Mouse (Mus musculus) spleen, adult 2 months (tissue): ENCODE measurements at regions not wholly inside any gene's neighbourhood (a gene's known extent, or its start where the extent isn't known, plus 50 kb on each side); places are given as distances from the start of the nearest gene placed in this dataset.

ENCODE experiments used
- DNase-seq, 2 experiments: peaks; one replicate each; pipeline versions ENCODE4 v3.0.0 to v3.0.0-alpha.2; 2012 to 2021; ENCODE audit warnings: low spot score in 2 of 2, low read depth in 1 of 2
- H3K27ac ChIP-seq: fragments of 200-500 bp; 2 replicates; pipeline ENCODE4 v1.5.1; 2012; ENCODE audit warnings: low read length, inconsistent platforms; ENCODE audit not compliant: insufficient read depth
- H3K27me3 ChIP-seq: fragments of 200-500 bp; 2 replicates; pipeline ENCODE4 v1.6.1; 2012; ENCODE audit warnings: mild to moderate bottlenecking, moderate library complexity, low read length, inconsistent platforms; ENCODE audit not compliant: control insufficient read depth, insufficient read depth
- H3K36me3 ChIP-seq: fragments of 200-500 bp; 2 replicates; pipeline ENCODE4 v1.6.1; 2012; ENCODE audit warnings: mild to moderate bottlenecking, low read length, inconsistent platforms; ENCODE audit not compliant: control insufficient read depth, insufficient read depth
- H3K4me1 ChIP-seq: fragments of 200-500 bp; 2 replicates; pipeline ENCODE4 v1.6.1; 2011; ENCODE audit warnings: inconsistent platforms; ENCODE audit not compliant: control insufficient read depth, insufficient read depth, insufficient read length
- H3K4me3 ChIP-seq: fragments of 200-500 bp; 2 replicates; pipeline ENCODE4 v1.5.1; 2011; ENCODE audit warnings: mild to moderate bottlenecking, inconsistent platforms; ENCODE audit not compliant: insufficient read depth, insufficient read length; ENCODE audit errors: extremely low read depth
- CTCF ChIP-seq: fragments of 200-500 bp; IDR thresholded peaks from 2 replicates; pipeline ENCODE4 v1.5.1; 2011; ENCODE audit warnings: mild to moderate bottlenecking, inconsistent platforms; ENCODE audit not compliant: insufficient read depth, insufficient read length, insufficient replicate concordance; ENCODE audit errors: extremely low read depth
- POLR2A ChIP-seq: fragments of 200-500 bp; IDR thresholded peaks from 2 replicates; pipeline ENCODE4 v1.6.1; 2011; ENCODE audit warnings: low read depth, low read length, inconsistent platforms
- WGBS: fragments of 180-500 bp; shearing (Covaris S2); methylation state at CpG from one replicate; pipeline ENCODE4 v1.1.7; 2018; 5-methylcytosine and 5-hydroxymethylcytosine counted together

GRCm38 (mm10) chr10:117443426-117444350, 63.9 kb upstream of the Cpsf6 start:
- Histone ChIP-seq H3K27me3 (no peaks in the 10 kb centered on the region), H3K27ac (no peak overlapping the region), H3K36me3 (no peaks in the 10 kb centered on the region), H3K4me1 (peaks cover 3% of the 10 kb centered on the region; the same call in 1 of the 2 replicates), H3K4me3 (no peak overlapping the region)
- DNase-seq: no peak
- 92% methylated on average over 4 of the region's 4 CpGs for WGBS
- TF ChIP-seq CTCF: no peak
- TF ChIP-seq POLR2A: no peak

- H3K27me3 ChIP-seq: no peaks in the 10 kb centered on the region
- DNase-seq: no peak
- H3K4me1 ChIP-seq: peaks cover 3% of the 10 kb centered on the region; the same call in 1 of the 2 replicates
- TF ChIP-seq CTCF (no peak), POLR2A (no peak)
- H3K4me3 ChIP-seq: no peak overlapping the region
- no peak overlapping the region for H3K27ac ChIP-seq
- H3K36me3 ChIP-seq: no peaks in the 10 kb centered on the region
- 94% methylated on average over 17 of the region's 17 CpGs for WGBS
Observed at GRCm38 (mm10) chr10:117441979-117442803, 62.4 kb upstream of the Cpsf6 start.

- Histone ChIP-seq H3K36me3 (no peaks in the 10 kb centered on the region), H3K4me1 (peaks cover 3% of the 10 kb centered on the region; the same call in 1 of the 2 replicates), H3K27me3 (no peaks in the 10 kb centered on the region), H3K27ac (no peak overlapping the region), H3K4me3 (no peak overlapping the region)
- 84% methylated on average over 24 of the region's 24 CpGs for WGBS
- no peak for DNase-seq
- no peak for TF ChIP-seq CTCF
- TF ChIP-seq POLR2A: no peak
Observed at GRCm38 (mm10) chr10:117441121-117441978, 61.5 kb upstream of the Cpsf6 start.

GRCm38 (mm10) chr10:117440225-117440976, 60.6 kb upstream of the Cpsf6 start:
- 89% methylated on average over 9 of the region's 9 CpGs for WGBS
- TF ChIP-seq CTCF: no peak
- no peak for TF ChIP-seq POLR2A
- Histone ChIP-seq H3K27ac (no peak overlapping the region), H3K4me3 (no peak overlapping the region), H3K36me3 (no peaks in the 10 kb centered on the region), H3K4me1 (no peaks in the 10 kb centered on the region; the same call in 1 of the 2 replicates), H3K27me3 (no peaks in the 10 kb centered on the region)
- no peak for DNase-seq

GRCm38 (mm10) chr10:117439206-117440110, 59.6 kb upstream of the Cpsf6 start:
- Histone ChIP-seq H3K4me3 (no peak overlapping the region), H3K27me3 (no peaks in the 10 kb centered on the region), H3K4me1 (no peaks in the 10 kb centered on the region; the same call in 1 of the 2 replicates), H3K36me3 (no peaks in the 10 kb centered on the region), H3K27ac (no peak overlapping the region)
- no peak for DNase-seq
- TF ChIP-seq POLR2A (no peak), CTCF (no peak)
- WGBS: 92% methylated on average over 3 of the region's 3 CpGs
